Mouse (Mus musculus): ENCODE results near the gene Thg1l. TPM values are rescaled to one million over a fixed set of nuclear protein-coding genes. Genes with fewer than 3 reads are reported as not detected.

Thg1l gene
- total RNA-seq, 1 experiment = 25.7 TPM

DNA sequence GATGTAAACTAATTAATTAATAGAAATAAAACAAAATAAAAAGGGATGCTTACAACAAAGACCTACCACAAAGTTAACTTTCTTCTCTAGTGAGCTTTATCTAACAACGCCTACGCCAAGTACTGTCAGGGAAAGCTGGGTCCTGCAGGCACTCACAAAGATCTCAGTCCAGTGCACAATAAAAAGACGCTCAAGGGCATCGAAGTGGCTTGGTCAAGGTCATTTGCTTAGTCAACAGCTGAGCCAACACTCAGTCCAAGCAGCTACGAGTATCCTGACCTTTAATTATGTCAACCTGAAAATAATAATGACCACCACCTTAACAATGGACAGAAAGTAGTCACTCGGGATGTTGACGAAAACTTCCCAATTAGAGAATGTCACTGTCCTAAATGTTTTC, 13.0 kb downstream of the Thg1l start:
- in situ Hi-C loops (cut with MboI; ENCODE audit: low sequenced_read_pairs in 2 of 2, unreplicated experiment in 2 of 2) = no loop called here
- DNase-seq (ENCODE audit: low read depth, low spot score) = no peak
- TF ChIP-seq ZNF384 (IDR thresholded peaks at IDR 0.05; ENCODE audit: low read depth, low read length) (no peak), CHD2 (IDR thresholded peaks at IDR 0.05; ENCODE audit: low read depth, low read length) (no peak), ZC3H11A (IDR thresholded peaks at IDR 0.05; ENCODE audit: borderline replicate concordance, low read depth, low read length) (no peak), HCFC1 (IDR thresholded peaks at IDR 0.05; ENCODE audit: borderline replicate concordance, insufficient read depth, low read length) (no peak), MAFK (IDR thresholded peaks at IDR 0.05; ENCODE audit: insufficient read depth, low read depth, low read length) (no peak)
- Histone ChIP-seq H3K4me1 (ENCODE audit: control insufficient read depth in 2 of 2, insufficient read depth in 2 of 2, low read length in 2 of 2, poor library complexity in 1 of 2) (peaks cover 0 to 3% of the 10 kb centered on the region in 2 experiments; a peak in 1 of 4 replicates), H3K9me3 (ENCODE audit: control insufficient read depth, insufficient read depth, low read depth, low read length) (no peaks in the 10 kb centered on the region), H3K36me3 (ENCODE audit: control insufficient read depth, insufficient read depth, low read length, poor library complexity, severe bottlenecking) (peaks cover 1% of the 10 kb centered on the region; the same call in 1 of the 2 replicates), H3K4me3 (ENCODE audit: insufficient read depth in 1 of 2, low read depth in 1 of 2, low read length in 2 of 2, poor library complexity in 1 of 2, severe bottlenecking in 1 of 2) (no peak overlapping the region), H3K9ac (ENCODE audit: insufficient read depth, low read depth, low read length, poor library complexity, severe bottlenecking) (no peak overlapping the region), H3K27ac (ENCODE audit: insufficient read depth, low read depth, low read length, poor library complexity, severe bottlenecking) (no peak overlapping the region)

DNA sequence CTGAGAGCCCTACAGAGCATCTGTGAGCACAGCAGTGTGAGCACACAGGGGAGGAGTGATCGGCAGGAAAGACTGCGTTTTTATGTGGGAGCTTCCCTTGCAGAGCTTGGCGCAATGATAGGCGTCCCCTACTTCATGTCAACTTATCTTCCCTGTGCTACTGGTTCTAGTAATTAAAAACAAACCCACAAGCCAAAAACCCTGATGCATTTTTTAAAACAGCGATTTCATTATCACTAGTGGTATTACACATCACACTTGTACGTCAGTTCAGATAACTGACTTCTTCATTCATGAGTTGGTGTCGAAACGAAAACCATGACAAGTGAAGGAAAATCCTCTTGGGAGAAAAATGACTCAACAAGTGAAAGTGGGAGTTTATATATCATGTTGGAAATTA, 16.4 kb downstream of the Thg1l start:
- Histone ChIP-seq H3K9ac (ENCODE audit: insufficient read depth, low read depth, low read length, poor library complexity, severe bottlenecking) (no peak overlapping the region), H3K4me1 (ENCODE audit: control insufficient read depth in 2 of 2, insufficient read depth in 2 of 2, low read length in 2 of 2, poor library complexity in 1 of 2) (peaks cover 0 to 3% of the 10 kb centered on the region in 2 experiments; a peak in 1 of 4 replicates), H3K27ac (ENCODE audit: insufficient read depth, low read depth, low read length, poor library complexity, severe bottlenecking) (no peak overlapping the region), H3K9me3 (ENCODE audit: control insufficient read depth, insufficient read depth, low read depth, low read length) (no peaks in the 10 kb centered on the region), H3K36me3 (ENCODE audit: control insufficient read depth, insufficient read depth, low read length, poor library complexity, severe bottlenecking) (peaks cover 3% of the 10 kb centered on the region; the same call in 1 of the 2 replicates), H3K4me3 (ENCODE audit: insufficient read depth in 1 of 2, low read depth in 1 of 2, low read length in 2 of 2, poor library complexity in 1 of 2, severe bottlenecking in 1 of 2) (no peak overlapping the region)
- DNase-seq (ENCODE audit: low read depth, low spot score) = no peak
- in situ Hi-C loops (cut with MboI; ENCODE audit: low sequenced_read_pairs in 2 of 2, unreplicated experiment in 2 of 2) = no loop called here
- TF ChIP-seq MAFK (IDR thresholded peaks at IDR 0.05; ENCODE audit: insufficient read depth, low read depth, low read length) = no peak
- TF ChIP-seq ZNF384 (IDR thresholded peaks at IDR 0.05; ENCODE audit: low read depth, low read length) = no peak
- TF ChIP-seq HCFC1 (IDR thresholded peaks at IDR 0.05; ENCODE audit: borderline replicate concordance, insufficient read depth, low read length) = no peak
- TF ChIP-seq CHD2 (IDR thresholded peaks at IDR 0.05; ENCODE audit: low read depth, low read length) = no peak
- no peak for TF ChIP-seq ZC3H11A (IDR thresholded peaks at IDR 0.05; ENCODE audit: borderline replicate concordance, low read depth, low read length)

DNA sequence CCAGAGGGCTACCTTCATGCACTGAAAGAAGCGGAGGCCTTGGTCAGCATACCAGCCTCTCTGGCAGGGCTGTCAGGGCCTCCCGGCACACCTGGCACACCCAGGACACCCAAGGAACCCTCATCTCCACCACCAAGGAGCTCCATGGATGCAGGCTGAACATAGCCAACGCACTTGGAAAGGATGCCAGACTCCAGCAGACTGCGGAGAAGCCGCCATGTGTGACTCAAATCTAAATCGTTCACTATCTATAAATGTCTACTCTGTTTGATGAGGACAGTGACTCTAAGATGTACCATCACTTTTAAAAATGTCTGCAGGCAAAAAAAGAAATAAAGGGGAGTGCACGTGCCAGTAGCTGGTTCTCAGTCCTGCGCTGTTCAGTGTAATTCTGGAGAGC, 17.8 kb downstream of the Thg1l start:
- no peak overlapping the region for H3K9ac ChIP-seq (ENCODE audit: insufficient read depth, low read depth, low read length, poor library complexity, severe bottlenecking)
- TF ChIP-seq ZNF384 (IDR thresholded peaks at IDR 0.05; ENCODE audit: low read depth, low read length) = no peak
- no peak for TF ChIP-seq CHD2 (IDR thresholded peaks at IDR 0.05; ENCODE audit: low read depth, low read length)
- no peak for TF ChIP-seq MAFK (IDR thresholded peaks at IDR 0.05; ENCODE audit: insufficient read depth, low read depth, low read length)
- TF ChIP-seq HCFC1 (IDR thresholded peaks at IDR 0.05; ENCODE audit: borderline replicate concordance, insufficient read depth, low read length) = no peak
- peaks cover 0 to 3% of the 10 kb centered on the region in 2 experiments; a peak in 1 of 4 replicates for H3K4me1 ChIP-seq (ENCODE audit: control insufficient read depth in 2 of 2, insufficient read depth in 2 of 2, low read length in 2 of 2, poor library complexity in 1 of 2)
- H3K9me3 ChIP-seq (ENCODE audit: control insufficient read depth, insufficient read depth, low read depth, low read length) = no peaks in the 10 kb centered on the region
- no peak for DNase-seq (ENCODE audit: low read depth, low spot score)
- in situ Hi-C loops (cut with MboI; ENCODE audit: low sequenced_read_pairs in 2 of 2, unreplicated experiment in 2 of 2) = no loop called here
- H3K27ac ChIP-seq (ENCODE audit: insufficient read depth, low read depth, low read length, poor library complexity, severe bottlenecking) = no peak overlapping the region
- H3K4me3 ChIP-seq (ENCODE audit: insufficient read depth in 1 of 2, low read depth in 1 of 2, low read length in 2 of 2, poor library complexity in 1 of 2, severe bottlenecking in 1 of 2) = no peak overlapping the region
- H3K36me3 ChIP-seq (ENCODE audit: control insufficient read depth, insufficient read depth, low read length, poor library complexity, severe bottlenecking) = peaks cover 15% of the 10 kb centered on the region; the same call in 1 of the 2 replicates

DNA sequence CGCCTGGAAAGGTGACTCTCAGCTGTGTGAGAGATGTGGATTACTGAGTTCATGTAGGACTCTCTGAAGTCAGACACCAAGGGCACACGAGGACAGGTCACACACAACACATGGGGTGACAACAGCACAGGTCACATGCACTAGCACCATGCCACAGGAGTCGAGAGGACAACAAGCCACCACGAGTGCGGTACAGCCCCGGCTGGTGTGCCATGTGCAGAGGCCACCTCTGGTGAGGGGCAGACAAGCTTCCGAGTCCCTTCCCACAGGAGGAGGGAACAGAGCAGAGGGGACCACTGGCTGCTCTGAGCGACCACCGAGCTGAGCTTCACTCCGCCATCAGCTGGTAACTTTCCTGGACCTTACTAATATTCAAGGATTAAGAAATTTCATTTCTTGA, 22.5 kb downstream of the Thg1l start:
- H3K27ac ChIP-seq (ENCODE audit: insufficient read depth, low read depth, low read length, poor library complexity, severe bottlenecking) = no peak overlapping the region
- peaks cover 0 to 3% of the 10 kb centered on the region in 2 experiments; a peak in 1 of 4 replicates for H3K4me1 ChIP-seq (ENCODE audit: control insufficient read depth in 2 of 2, insufficient read depth in 2 of 2, low read length in 2 of 2, poor library complexity in 1 of 2)
- H3K9me3 ChIP-seq (ENCODE audit: control insufficient read depth, insufficient read depth, low read depth, low read length) = no peaks in the 10 kb centered on the region
- TF ChIP-seq ZC3H11A (IDR thresholded peaks at IDR 0.05; ENCODE audit: borderline replicate concordance, low read depth, low read length) (no peak), ZNF384 (IDR thresholded peaks at IDR 0.05; ENCODE audit: low read depth, low read length) (no peak), CHD2 (IDR thresholded peaks at IDR 0.05; ENCODE audit: low read depth, low read length) (no peak), MAFK (IDR thresholded peaks at IDR 0.05; ENCODE audit: insufficient read depth, low read depth, low read length) (no peak), HCFC1 (IDR thresholded peaks at IDR 0.05; ENCODE audit: borderline replicate concordance, insufficient read depth, low read length) (no peak)
- no peak overlapping the region for H3K4me3 ChIP-seq (ENCODE audit: insufficient read depth in 1 of 2, low read depth in 1 of 2, low read length in 2 of 2, poor library complexity in 1 of 2, severe bottlenecking in 1 of 2)
- no peak for DNase-seq (ENCODE audit: low read depth, low spot score)
- peaks cover 14% of the 10 kb centered on the region; the same call in 1 of the 2 replicates for H3K36me3 ChIP-seq (ENCODE audit: control insufficient read depth, insufficient read depth, low read length, poor library complexity, severe bottlenecking)
- in situ Hi-C loops (cut with MboI; ENCODE audit: low sequenced_read_pairs in 2 of 2, unreplicated experiment in 2 of 2) = no loop called here
- no peak overlapping the region for H3K9ac ChIP-seq (ENCODE audit: insufficient read depth, low read depth, low read length, poor library complexity, severe bottlenecking)

DNA sequence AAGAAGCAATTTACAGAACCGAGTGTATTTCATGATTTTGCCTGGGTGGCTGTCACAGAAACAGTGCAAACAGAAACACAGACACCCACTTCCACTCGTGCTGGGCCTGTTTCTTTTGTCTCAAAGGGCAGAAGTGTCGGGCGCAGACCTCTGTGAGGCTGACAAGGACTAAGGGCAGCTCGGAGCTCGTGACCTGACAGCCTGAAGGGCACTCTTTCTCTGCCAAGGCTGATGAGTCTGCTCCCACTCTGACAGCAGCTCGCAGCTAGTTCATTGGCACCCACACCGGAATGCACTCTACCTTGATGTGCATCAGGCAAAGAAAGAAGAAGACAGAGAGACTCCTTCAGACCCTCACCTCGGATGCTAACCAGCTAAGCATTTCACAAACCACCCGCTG, 25.8 kb downstream of the Thg1l start:
- H3K9ac ChIP-seq (ENCODE audit: insufficient read depth, low read depth, low read length, poor library complexity, severe bottlenecking) = no peak overlapping the region
- no peak overlapping the region for H3K4me3 ChIP-seq (ENCODE audit: insufficient read depth in 1 of 2, low read depth in 1 of 2, low read length in 2 of 2, poor library complexity in 1 of 2, severe bottlenecking in 1 of 2)
- H3K27ac ChIP-seq (ENCODE audit: insufficient read depth, low read depth, low read length, poor library complexity, severe bottlenecking) = no peak overlapping the region
- H3K36me3 ChIP-seq (ENCODE audit: control insufficient read depth, insufficient read depth, low read length, poor library complexity, severe bottlenecking) = peaks cover 12% of the 10 kb centered on the region; the same call in 1 of the 2 replicates
- no peaks in the 10 kb centered on the region for H3K9me3 ChIP-seq (ENCODE audit: control insufficient read depth, insufficient read depth, low read depth, low read length)
- DNase-seq (ENCODE audit: low read depth, low spot score) = no peak
- H3K4me1 ChIP-seq (ENCODE audit: control insufficient read depth in 2 of 2, insufficient read depth in 2 of 2, low read length in 2 of 2, poor library complexity in 1 of 2) = peaks cover 0 to 3% of the 10 kb centered on the region in 2 experiments; a peak in 1 of 4 replicates
- in situ Hi-C loops (cut with MboI; ENCODE audit: low sequenced_read_pairs in 2 of 2, unreplicated experiment in 2 of 2) = no loop called here
- TF ChIP-seq MAFK (IDR thresholded peaks at IDR 0.05; ENCODE audit: insufficient read depth, low read depth, low read length) (no peak), ZNF384 (IDR thresholded peaks at IDR 0.05; ENCODE audit: low read depth, low read length) (no peak), ZC3H11A (IDR thresholded peaks at IDR 0.05; ENCODE audit: borderline replicate concordance, low read depth, low read length) (no peak), CHD2 (IDR thresholded peaks at IDR 0.05; ENCODE audit: low read depth, low read length) (no peak), HCFC1 (IDR thresholded peaks at IDR 0.05; ENCODE audit: borderline replicate concordance, insufficient read depth, low read length) (no peak)
